Mouse (Mus musculus): ENCODE measurements around the gene Abi3bp.

DNA sequence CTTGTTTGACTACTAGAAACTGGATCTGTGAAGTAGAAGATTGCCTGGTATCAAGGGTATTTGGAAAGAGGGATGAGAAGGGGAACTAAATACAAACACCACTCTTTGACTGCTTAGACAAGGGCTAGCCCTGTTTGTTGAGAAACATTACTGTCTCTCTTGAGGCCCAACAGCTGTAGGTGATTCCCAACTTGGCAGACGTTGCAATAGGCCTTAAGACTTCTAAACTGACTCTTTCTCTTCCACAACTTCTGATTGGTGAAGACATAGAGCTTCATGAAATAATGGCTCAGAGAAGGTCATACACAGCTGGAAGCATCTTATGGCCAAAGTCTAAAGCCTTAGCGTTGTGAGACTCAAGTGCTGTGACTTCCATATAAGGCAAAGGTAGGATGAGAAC is 26.2 kb upstream of the Abi3bp start:
- TF ChIP-seq CTCF (IDR thresholded peaks at IDR 0.05; ENCODE audit: extremely low read depth, insufficient read length, insufficient replicate concordance, low read depth, low read length) (no peak), POLR2A (IDR thresholded peaks at IDR 0.05; ENCODE audit: low read depth, low read length) (no peak)

All from small intestine, adult 2 months (tissue).